In the genomic region with DNA sequence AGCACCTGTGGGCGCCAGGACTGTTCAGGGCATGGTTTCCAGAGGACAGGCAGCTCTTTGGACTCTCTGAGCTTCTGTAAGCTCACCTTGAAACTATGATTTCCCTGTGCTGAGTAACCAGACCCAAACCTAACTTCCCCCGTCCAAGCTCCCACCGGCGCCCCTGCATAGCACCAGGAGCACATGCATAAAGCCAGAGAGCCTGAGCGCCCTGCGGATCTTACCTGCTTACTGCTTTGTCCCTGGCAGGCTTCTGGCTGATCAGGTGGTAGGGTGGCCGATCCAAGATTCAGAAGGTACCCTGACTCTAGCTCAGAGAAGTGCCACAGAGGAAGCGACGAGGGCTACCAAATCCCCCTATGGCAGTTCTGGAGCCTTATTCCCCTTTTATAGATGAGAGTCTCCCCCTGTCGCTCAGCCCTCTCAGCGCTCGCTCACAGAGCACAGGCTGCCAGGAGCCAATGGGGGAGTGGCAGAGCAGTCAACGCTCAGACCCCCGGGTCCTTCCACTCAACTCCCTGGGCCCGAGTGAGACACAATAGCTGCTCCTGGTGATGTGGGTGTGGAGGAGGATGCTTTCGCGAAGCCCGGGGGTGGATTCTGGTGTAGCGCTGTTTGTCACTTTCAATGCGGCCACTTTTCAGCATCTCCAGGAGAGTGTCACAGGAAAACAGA, we compare ENCODE assay signal across 9 mouse cellular contexts. TPM values are rescaled to one million over a fixed set of nuclear protein-coding genes. Genes with fewer than 3 reads are reported as not detected.
DNase-seq lines count a peak whose midpoint lies in the region; ATAC-seq and TF ChIP-seq lines count a peak whose summit lies in the region.
"Had no signal": no experiment of that assay in that cellular context is flagged by ENCODE, and none has a peak within 500 bp of the region (broad histone marks: within the 10 kb centered on the region; RNA-seq: fewer than 3 reads in every experiment).

A gene (minus strand): TSS at position 361 of the 675 bp plus-strand sequence.

- H3K9ac ChIP-seq in lung, postnatal 0 days (replicated peaks; ENCODE audit: low read depth), result no peak within 1 kb of the TSS
- H3K9ac ChIP-seq in forebrain, embryonic 12.5 days, result 0 out of 2 replicates have a peak within 1 kb of the TSS, but pooled peaks have one; percentile 33
- H3K9ac ChIP-seq: lung, embryonic 15.5 days had no signal

- peaks cover 9% of the 10 kb centered on the region; the same call in 1 of the 2 replicates for H3K27me3 ChIP-seq in lung, postnatal 0 days (replicated peaks; ENCODE audit: insufficient read depth, low read length)
- peaks cover 51% of the 10 kb centered on the region for H3K27me3 ChIP-seq in forebrain, embryonic 12.5 days

- no peak within 1 kb of the TSS for H3K4me3 ChIP-seq in lung, postnatal 0 days (ENCODE audit: low read depth, low read length)
- peak within 1 kb of the TSS; percentile 31 for H3K4me3 ChIP-seq in forebrain, embryonic 12.5 days (replicated peaks)
- H3K4me3 ChIP-seq: lung, embryonic 15.5 days had no signal

- 0 out of 2 replicates have a peak, but pooled peaks have one; percentile 9 for TF ChIP-seq CTCF in lung, postnatal 0 days (IDR thresholded peaks at IDR 0.05)

- no peaks in the 10 kb centered on the region for H3K36me3 ChIP-seq in lung, postnatal 0 days (ENCODE audit: insufficient read depth, low read length)
- no peaks in the 10 kb centered on the region for H3K36me3 ChIP-seq in forebrain, embryonic 12.5 days (replicated peaks)
- H3K36me3 ChIP-seq: lung, embryonic 15.5 days had no signal

- intact Hi-C loops in left cerebral cortex, postnatal 25 days (cut with DNase I), result no loop called here

- no peak for DNase-seq in lung, postnatal 0 days (ENCODE audit: low spot score)
- no peak for DNase-seq in lung, postnatal 36 days
- DNase-seq in left cerebral cortex, postnatal 25 days (ENCODE audit: low spot score in 2 of 2), result peak; percentile 12 to 18
- DNase-seq in right cerebral cortex, postnatal 4 days, result peak; percentile 45
- DNase-seq in yolk sac, embryonic 10.5 days (ENCODE audit: low spot score), result no peak
- DNase-seq in lung, postnatal 25 days (ENCODE audit: low spot score), result no peak
- no peak for DNase-seq in lung, postnatal 4 days

- WGBS in lung, postnatal 0 days, result 14% methylated on average over 20 of the region's 20 CpGs
- 10% methylated on average over 20 of the region's 20 CpGs for WGBS in forebrain, embryonic 12.5 days

- no peak for TF ChIP-seq EP300 in lung, postnatal 0 days (IDR thresholded peaks at IDR 0.05)

- H3K4me2 ChIP-seq in lung, postnatal 0 days (replicated peaks; ENCODE audit: low read depth, low read length), result no peak within 1 kb of the TSS
- H3K4me2 ChIP-seq in forebrain, embryonic 12.5 days, result peak within 1 kb of the TSS; percentile 49
- H3K4me2 ChIP-seq: lung, embryonic 15.5 days had no signal

- no peaks in the 10 kb centered on the region for H3K4me1 ChIP-seq in lung, postnatal 0 days (ENCODE audit: insufficient read depth, low read depth, low read length)
- peaks cover 11% of the 10 kb centered on the region for H3K4me1 ChIP-seq in forebrain, embryonic 12.5 days
- H3K4me1 ChIP-seq: lung, embryonic 15.5 days had no signal

- H3K9me3 ChIP-seq in lung, postnatal 0 days (ENCODE audit: low read length), result no peaks in the 10 kb centered on the region
- H3K9me3 ChIP-seq in forebrain, embryonic 12.5 days, result no peaks in the 10 kb centered on the region
- H3K9me3 ChIP-seq: lung, embryonic 15.5 days had no signal

- no peak within 1 kb of the TSS for H3K27ac ChIP-seq in lung, postnatal 0 days (ENCODE audit: low read length)
- no peak within 1 kb of the TSS for H3K27ac ChIP-seq in forebrain, embryonic 12.5 days
- H3K27ac ChIP-seq: lung, embryonic 15.5 days had no signal

- ATAC-seq in lung, postnatal 0 days, result no peak
- ATAC-seq in forebrain, embryonic 12.5 days (ENCODE audit: low FRiP score), result peak; percentile 79

RNA-seq across cellular contexts. Expression of the gene that starts here (rescaled TPM):
- polyA plus RNA-seq in lung, postnatal 0 days (2015; fragmentation: Nextera tagmentation; extraction: Ambion mirVana), result not detected in 2 replicates
- polyA plus RNA-seq in forebrain, embryonic 12.5 days (2016; fragmentation: Nextera tagmentation; extraction: Ambion mirVana), result 0.72 and 0.80 TPM in 2 replicates
- 10 to 100 TPM; 28.1 to 45.3 TPM for total RNA-seq in left cerebral cortex, postnatal 25 days (2021)

Comparison
In these comparisons a context has a peak if more than half of its experiments do, and no peak if none do; other contexts are left out.
1. Peak in ATAC-seq, H3K4me3 ChIP-seq, H3K9ac ChIP-seq and H3K4me2 ChIP-seq in forebrain, embryonic 12.5 days; RNA of the gene not detected or under 1 TPM.
2. DNase-seq: peak in left cerebral cortex, postnatal 25 days (2 of 2) and right cerebral cortex, postnatal 4 days (single experiment); none in lung, postnatal 0 days (single experiment), lung, postnatal 36 days (single experiment), yolk sac, embryonic 10.5 days (single experiment), lung, postnatal 25 days (single experiment) and lung, postnatal 4 days (0 of 2).